Mouse (Mus musculus): ENCODE data around the gene Ebf3.

DNA sequence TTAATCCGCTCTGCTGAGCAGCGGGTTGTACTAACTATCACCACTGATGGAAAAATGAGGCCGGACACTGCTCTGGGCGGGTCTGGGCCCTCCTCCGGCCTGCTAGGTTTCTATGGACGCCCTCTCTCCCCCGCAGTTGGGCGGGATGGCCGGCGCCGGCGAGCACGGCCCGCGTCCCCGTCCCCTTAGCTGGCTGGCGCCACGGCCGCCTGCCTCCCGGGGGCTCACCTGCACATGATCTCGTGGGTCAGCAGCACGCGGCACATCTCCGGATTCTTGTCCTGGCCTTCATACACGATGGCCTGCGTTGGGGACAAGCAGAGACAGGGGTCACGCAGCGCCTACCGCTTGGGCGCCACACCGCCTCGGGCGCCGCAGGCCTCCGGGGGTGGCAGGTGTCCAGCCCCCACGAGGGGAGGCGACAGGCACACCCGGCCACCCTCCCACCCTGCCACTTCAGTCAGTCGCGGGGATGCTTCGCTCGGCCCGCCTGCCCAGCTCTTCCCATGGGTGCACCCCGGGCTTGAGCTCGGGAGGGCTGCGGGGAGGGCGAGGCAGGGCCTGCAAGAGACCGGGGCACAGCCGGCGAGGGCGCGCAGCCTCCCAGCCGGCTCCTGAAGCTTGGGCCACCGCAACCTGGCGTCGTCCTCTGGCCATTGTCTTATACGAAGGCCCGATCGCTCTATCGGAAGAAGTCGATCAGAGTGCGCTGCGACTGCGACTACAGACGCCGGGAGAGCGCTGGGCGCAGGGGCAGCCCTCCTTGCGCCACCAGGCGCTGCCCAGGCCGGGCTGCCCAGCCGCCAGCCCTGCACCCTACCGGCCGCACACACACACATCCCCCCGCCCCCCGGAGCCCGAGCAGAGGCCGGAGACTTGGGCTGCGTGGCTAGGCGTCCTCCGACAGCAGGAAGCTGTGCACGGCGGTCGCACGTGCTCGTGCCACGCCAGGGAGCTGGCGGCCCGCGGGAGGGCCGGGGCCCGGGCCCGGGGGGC is 4.9 kb downstream of the Ebf3 start:
- TF ChIP-seq CTCF (IDR thresholded peaks at IDR 0.05; ENCODE audit: low read depth, low read length), result no peak
- no peak for TF ChIP-seq POLR2A (IDR thresholded peaks at IDR 0.05; ENCODE audit: borderline replicate concordance, low read depth, low read length)

All from bone marrow macrophage, adult 2 months (primary cell).